Mouse (Mus musculus) liver, postnatal 0 days (tissue): ENCODE results near the gene Abcg4. TPM values are rescaled to one million over a fixed set of nuclear protein-coding genes. Genes with fewer than 3 reads are reported as not detected.

Source experiments
- ATAC-seq: fragments of 200-750 bp; cut with Nextera tagmentation; 2 replicates; pipeline ENCODE4 v1.8.0; 2017; ENCODE audit warnings: mild to moderate bottlenecking, moderate library complexity
- DNase-seq: peaks from one replicate; pipeline ENCODE4 v3.0.0-alpha.2; 2016
- H3K27ac ChIP-seq: fragments of 300-500 bp; sonication (generic); 2 replicates; pipeline ENCODE4 v1.5.1; 2014; ENCODE audit warnings: antibody characterized with exemption, moderate library complexity, mild to moderate bottlenecking, low read depth
- H3K27me3 ChIP-seq: fragments of 300-500 bp; sonication (generic); 2 replicates; pipeline ENCODE4 v1.6.1; 2014; ENCODE audit warnings: low read length, control low read depth, mixed read lengths; ENCODE audit not compliant: insufficient read depth
- H3K36me3 ChIP-seq: fragments of 300-500 bp; sonication (generic); replicated peaks from 2 replicates; pipeline ENCODE4 v1.6.1; 2014; ENCODE audit warnings: mild to moderate bottlenecking, control low read depth, low read length, moderate library complexity, mixed read lengths; ENCODE audit not compliant: insufficient read depth
- H3K4me1 ChIP-seq: fragments of 300-500 bp; sonication (generic); 2 replicates; pipeline ENCODE4 v1.6.1; 2014; ENCODE audit warnings: antibody characterized with exemption, mild to moderate bottlenecking, control low read depth; ENCODE audit not compliant: insufficient read depth
- H3K4me2 ChIP-seq: fragments of 300-500 bp; sonication (generic); 2 replicates; pipeline ENCODE4 v1.6.1; 2014; ENCODE audit warnings: low read depth, mild to moderate bottlenecking, low read length, moderate library complexity, mixed read lengths
- H3K4me3 ChIP-seq: fragments of 300-500 bp; sonication (generic); 2 replicates; pipeline ENCODE4 v1.5.1; 2014; ENCODE audit warnings: low read depth, low read length
- H3K9ac ChIP-seq: fragments of 300-500 bp; sonication (generic); replicated peaks from 2 replicates; pipeline ENCODE4 v1.6.1; 2014; ENCODE audit warnings: mild to moderate bottlenecking, moderate library complexity
- H3K9me3 ChIP-seq: fragments of 300-500 bp; sonication (generic); 2 replicates; pipeline ENCODE4 v1.6.1; 2016; ENCODE audit warnings: mild to moderate bottlenecking, control low read depth, low read length, mixed read lengths
- CTCF ChIP-seq: sonication (generic); IDR thresholded peaks from 2 replicates; pipeline ENCODE4 v1.5.1; 2016; ENCODE audit warnings: antibody characterized with exemption, low read depth
- EP300 ChIP-seq: IDR thresholded peaks from 2 replicates; pipeline ENCODE4 v1.6.1; 2016; ENCODE audit warnings: antibody characterized with exemption, low read depth, mild to moderate bottlenecking
- WGBS: fragments of 180-500 bp; shearing (Covaris S2); extraction: QIAGEN DNeasy Blood & Tissue Kit; methylation state at CpG from one replicate; pipeline ENCODE4 v1.1.7; 2014; ENCODE audit not compliant: insufficient replicate concordance; 5-methylcytosine and 5-hydroxymethylcytosine counted together
- polyA plus RNA-seq: library from polyadenylated mRNA; unstranded; fragments of >200 nt; fragmentation: Nextera tagmentation; extraction: Ambion mirVana; gene quantifications from 2 replicates; pipeline ENCODE4 v1.2.1, GENCODE M21; 2015

The Abcg4 gene
- polyA plus RNA-seq, 1 experiment from 2014 or later = 4.2 TPM

- 0 out of 2 replicates have a peak, but pooled peaks cover 6% of the 10 kb centered on the region for H3K36me3 ChIP-seq
- DNase-seq (peak; percentile 71), ATAC-seq (peak; percentile 82)
- peaks cover 3% of the 10 kb centered on the region for H3K4me1 ChIP-seq
- H3K9me3 ChIP-seq = no peaks in the 10 kb centered on the region
- H3K4me2 ChIP-seq = no peak overlapping the region
- H3K9ac ChIP-seq = no peak overlapping the region
- H3K4me3 ChIP-seq = no peak overlapping the region
- WGBS = 48% methylated on average over 26 of the region's 26 CpGs
- peak; percentile 83 for TF ChIP-seq CTCF
- TF ChIP-seq EP300 = no peak
- no peaks in the 10 kb centered on the region for H3K27me3 ChIP-seq
- H3K27ac ChIP-seq = no peak overlapping the region
Measured at GRCm38 (mm10) chr9:44249181-44250146, 39.0 kb downstream of the Abcg4 start.

GRCm38 (mm10) chr9:44247907-44248306 lies 40.5 kb downstream of the Abcg4 start:
- no peak for ATAC-seq
- Histone ChIP-seq H3K4me2 (no peak overlapping the region), H3K36me3 (0 out of 2 replicates have a peak, but pooled peaks cover 2% of the 10 kb centered on the region), H3K27me3 (no peaks in the 10 kb centered on the region), H3K9ac (no peak overlapping the region), H3K27ac (no peak overlapping the region), H3K9me3 (no peaks in the 10 kb centered on the region), H3K4me1 (peaks cover 3% of the 10 kb centered on the region), H3K4me3 (no peak overlapping the region)
- TF ChIP-seq EP300 (no peak), CTCF (no peak)
- WGBS = 56% methylated on average over 6 of the region's 6 CpGs
- no peak for DNase-seq

GRCm38 (mm10) chr9:44243621-44244020 lies 44.8 kb downstream of the Abcg4 start:
- Histone ChIP-seq H3K9ac (no peak overlapping the region), H3K9me3 (no peaks in the 10 kb centered on the region), H3K27me3 (no peaks in the 10 kb centered on the region), H3K4me1 (no peaks in the 10 kb centered on the region; the same call in 1 of the 2 replicates), H3K36me3 (no peaks in the 10 kb centered on the region), H3K27ac (no peak overlapping the region), H3K4me2 (no peak overlapping the region), H3K4me3 (no peak overlapping the region)
- DNase-seq (no peak), ATAC-seq (no peak)
- TF ChIP-seq EP300 (no peak), CTCF (no peak)
- 53% methylated on average over 2 of the region's 2 CpGs for WGBS

GRCm38 (mm10) chr9:44241418-44241817 lies 47.0 kb downstream of the Abcg4 start:
- TF ChIP-seq EP300 (no peak), CTCF (no peak)
- no peaks in the 10 kb centered on the region for H3K36me3 ChIP-seq
- no peak overlapping the region for H3K4me3 ChIP-seq
- DNase-seq (no peak), ATAC-seq (no peak)
- no peak overlapping the region for H3K27ac ChIP-seq
- no peaks in the 10 kb centered on the region for H3K9me3 ChIP-seq
- no peaks in the 10 kb centered on the region for H3K4me1 ChIP-seq
- 54% methylated on average over 9 of the region's 9 CpGs for WGBS
- no peak overlapping the region for H3K9ac ChIP-seq
- H3K4me2 ChIP-seq = no peak overlapping the region
- H3K27me3 ChIP-seq = no peaks in the 10 kb centered on the region

- H3K4me3 ChIP-seq = no peak overlapping the region
Measured at GRCm38 (mm10) chr9:44240911-44241310, 47.5 kb downstream of the Abcg4 start.

GRCm38 (mm10) chr9:44240399-44240798 lies 48.0 kb downstream of the Abcg4 start, which contains the start of gene Ccdc153:
Gene Ccdc153, plus strand, starts transcription at chr9:44240676.
- Histone ChIP-seq H3K27me3 (no peaks in the 10 kb centered on the region), H3K9ac (no peak within 1 kb of the TSS), H3K4me3 (no peak within 1 kb of the TSS), H3K9me3 (no peaks in the 10 kb centered on the region), H3K4me1 (no peaks in the 10 kb centered on the region), H3K27ac (no peak within 1 kb of the TSS), H3K36me3 (no peaks in the 10 kb centered on the region), H3K4me2 (no peak within 1 kb of the TSS)
- no peak for DNase-seq
- no peak for ATAC-seq
- TF ChIP-seq CTCF = no peak
- TF ChIP-seq EP300 = no peak
- WGBS = 52% methylated on average over 2 of the region's 2 CpGs

More at GRCm38 (mm10) chr9:44240911-44241310, 47.5 kb downstream of the Abcg4 start:
- H3K9me3 ChIP-seq = no peaks in the 10 kb centered on the region
- H3K27ac ChIP-seq = no peak overlapping the region
- no peak for DNase-seq
- no peak for TF ChIP-seq EP300
- no peak for TF ChIP-seq CTCF
- H3K9ac ChIP-seq = no peak overlapping the region
- H3K36me3 ChIP-seq = no peaks in the 10 kb centered on the region
- no peak overlapping the region for H3K4me2 ChIP-seq
- no peak for ATAC-seq
- no peaks in the 10 kb centered on the region for H3K27me3 ChIP-seq
- H3K4me1 ChIP-seq = no peaks in the 10 kb centered on the region
- WGBS = 68% methylated on average over 5 of the region's 5 CpGs
